Mouse (Mus musculus): Measurements from ENCODE around the gene Bcl2a1a.
"Not testable (repeated sequence)": the region's sequence is repeated elsewhere in the genome, so short reads cannot be mapped to it uniquely, and the experiment has no call there.

GRCm38 (mm10) chr9:88959981-88960380 lies 3.3 kb downstream of the Bcl2a1a start:
- not testable (repeated sequence) for TF ChIP-seq CTCF (IDR thresholded peaks at IDR 0.05; ENCODE audit: insufficient read depth, low read length); POLR2A (IDR thresholded peaks at IDR 0.05; ENCODE audit: borderline replicate concordance, extremely low read depth, low read depth, low read length)
